Mouse (Mus musculus): ENCODE data around the gene Lrrc58.

- TF ChIP-seq CTCF (IDR thresholded peaks at IDR 0.05; ENCODE audit: low read depth) (no peak), EP300 (optimal IDR thresholded peaks at IDR 0.05) (no peak)
These were observed 38.3 kb downstream of the Lrrc58 start for GRCm38 (mm10) chr16:37906456-37906855.
